Mouse (Mus musculus): ENCODE measurements at regions not wholly inside any gene's neighbourhood (a gene's known extent, or its start where the extent isn't known, plus 50 kb on each side); places are given as distances from the start of the nearest gene placed in this dataset.

DNA sequence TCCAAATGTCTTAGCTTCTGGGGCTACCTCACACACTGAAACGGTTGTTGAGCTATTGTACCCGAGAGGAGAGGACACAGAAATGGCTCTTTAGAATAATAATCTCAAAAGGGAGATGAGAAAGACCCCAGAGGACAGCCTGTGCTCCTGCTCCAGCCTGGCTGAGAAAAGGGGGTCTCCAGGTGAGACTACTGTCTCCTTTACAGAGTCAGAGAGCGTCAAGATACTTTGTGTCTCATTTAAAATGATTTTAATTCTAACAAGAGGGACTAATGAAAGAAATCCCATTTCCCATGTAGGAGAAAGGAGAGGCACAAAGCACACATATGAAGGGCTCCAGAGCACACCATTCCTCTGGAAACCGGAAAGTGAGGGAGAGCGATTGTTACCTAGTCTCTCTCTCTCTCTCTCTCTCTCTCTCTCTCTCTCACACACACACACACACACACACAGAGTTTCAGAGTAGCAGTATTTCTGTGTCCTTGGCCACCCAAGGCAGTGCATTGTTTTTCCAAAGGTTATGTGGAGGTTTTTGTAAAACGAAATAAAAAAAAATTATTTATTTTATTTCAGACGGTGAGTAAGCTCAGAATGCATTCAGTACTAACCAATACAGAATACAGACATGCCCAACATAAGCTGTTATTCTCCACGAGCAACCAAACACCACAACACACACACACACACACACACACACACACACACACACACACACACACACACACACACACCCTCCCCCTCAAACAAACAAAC, 215.6 kb upstream of the Ubash3b start:
- intact Hi-C loops (cut with DNase I): loop anchor here (2.0 to 5.0 kb wide), 5 partner anchors 70 to 575 kb away; no protein-coding TSS in a partner anchor
- peak; percentile 19 to 33 for DNase-seq (ENCODE audit: low spot score in 2 of 2)

DNA sequence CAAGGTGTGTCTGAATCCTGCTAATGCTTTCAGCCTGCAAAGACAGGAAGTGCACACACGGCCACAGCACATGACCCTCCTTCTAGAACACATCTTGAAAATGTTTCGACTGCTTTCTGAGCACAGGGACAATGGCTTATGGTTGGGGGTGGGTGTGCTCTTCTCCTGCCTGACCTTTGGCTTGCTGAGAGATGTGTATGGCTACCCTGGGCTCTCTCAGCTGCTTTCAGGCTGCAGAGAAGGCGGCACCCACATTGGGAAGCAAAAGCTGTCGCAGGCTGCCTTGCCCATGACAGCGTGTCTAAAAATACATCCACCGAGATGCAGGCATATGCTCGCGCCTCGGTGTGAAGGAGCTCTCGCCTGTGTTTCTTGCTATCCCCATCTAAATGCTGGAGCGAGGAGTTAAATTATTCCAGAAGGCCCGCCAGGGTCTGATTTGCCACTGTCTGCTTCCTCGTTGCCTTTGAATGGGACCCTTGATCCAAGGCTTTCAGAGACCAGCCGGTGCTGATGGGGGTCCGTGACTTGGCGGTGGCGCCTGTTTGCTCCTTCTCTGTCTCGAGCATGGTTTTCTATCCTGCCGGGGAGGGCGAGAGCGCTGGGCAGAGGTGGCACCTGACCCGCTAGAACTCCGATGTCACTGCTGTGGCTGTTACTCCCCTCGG, 214.6 kb upstream of the Ubash3b start:
- intact Hi-C loops (cut with DNase I): loop anchor here (2.0 to 5.0 kb wide), 5 partner anchors 71 to 576 kb away; no protein-coding TSS in a partner anchor
- DNase-seq (ENCODE audit: low spot score in 2 of 2): peak; percentile 86 to 95

DNA sequence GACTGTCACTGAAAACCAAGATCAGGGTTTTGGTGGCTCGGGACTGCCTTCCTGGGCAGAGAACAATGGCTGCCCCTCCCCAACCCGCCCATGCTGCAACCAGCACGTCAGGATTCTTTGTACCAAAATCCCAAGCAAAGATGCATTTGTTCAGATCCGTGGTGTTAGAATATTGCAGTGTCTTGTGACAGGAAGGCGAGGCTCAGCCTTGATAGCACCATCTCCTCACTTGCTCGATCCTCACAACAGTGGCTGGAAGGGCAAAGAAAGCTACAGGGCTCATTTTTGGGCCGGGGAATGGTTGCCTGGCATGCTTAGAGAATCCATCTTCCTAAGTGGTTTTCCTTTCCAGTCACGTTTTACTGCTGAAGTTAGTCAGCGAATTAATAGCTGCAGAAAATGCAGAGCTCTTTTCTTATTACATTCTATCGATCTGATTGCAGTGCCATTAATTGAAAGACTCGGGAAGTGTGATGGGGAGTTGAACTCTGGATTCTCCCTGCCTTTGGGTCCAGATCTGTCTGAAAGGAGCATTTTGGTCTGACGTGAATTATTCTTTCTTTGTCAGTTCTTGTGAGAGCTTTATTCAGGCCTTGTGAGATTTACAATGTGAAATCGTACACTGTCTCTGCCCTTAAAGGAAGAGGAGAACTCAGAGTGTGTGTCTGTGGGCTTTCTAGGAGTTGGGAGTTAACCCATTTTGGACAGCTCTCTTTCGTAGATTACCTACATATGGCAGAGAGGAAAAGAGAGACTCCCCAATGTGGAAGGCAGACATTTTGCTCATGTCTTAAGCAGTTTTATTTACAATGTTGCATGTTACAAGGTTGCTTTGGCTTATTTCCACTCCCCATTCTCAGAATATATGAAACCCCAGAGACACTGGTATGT, 213.3 kb upstream of the Ubash3b start:
- intact Hi-C loops (cut with DNase I): loop anchor here (5.0 kb wide), 2 partner anchors 148 to 577 kb away; no protein-coding TSS in a partner anchor
- DNase-seq (ENCODE audit: low spot score in 2 of 2): no peak

DNA sequence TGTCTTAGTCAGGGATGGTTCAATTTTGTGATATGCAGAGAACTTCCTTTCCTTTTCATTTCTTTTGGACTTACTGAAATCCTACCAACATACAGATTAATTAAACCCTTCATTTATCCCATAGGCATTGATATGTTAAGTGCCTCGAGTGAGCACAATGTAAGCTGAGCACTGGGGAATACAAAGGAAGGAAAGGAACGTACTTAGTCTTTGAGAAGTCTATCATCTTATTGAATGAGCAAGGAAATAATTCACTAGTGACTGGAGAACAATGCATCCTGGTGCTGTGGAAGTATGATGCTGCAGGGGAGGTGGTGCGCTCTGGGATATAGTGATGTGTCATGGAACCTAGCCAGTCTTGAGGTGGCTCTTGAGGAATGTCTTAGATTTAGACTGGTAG, 204.9 kb upstream of the Ubash3b start:
- intact Hi-C loops (cut with DNase I): loop anchor here (10.0 kb wide), 1 partner anchor 122 kb away; no protein-coding TSS in a partner anchor
- no peak for DNase-seq (ENCODE audit: low spot score in 2 of 2)

DNA sequence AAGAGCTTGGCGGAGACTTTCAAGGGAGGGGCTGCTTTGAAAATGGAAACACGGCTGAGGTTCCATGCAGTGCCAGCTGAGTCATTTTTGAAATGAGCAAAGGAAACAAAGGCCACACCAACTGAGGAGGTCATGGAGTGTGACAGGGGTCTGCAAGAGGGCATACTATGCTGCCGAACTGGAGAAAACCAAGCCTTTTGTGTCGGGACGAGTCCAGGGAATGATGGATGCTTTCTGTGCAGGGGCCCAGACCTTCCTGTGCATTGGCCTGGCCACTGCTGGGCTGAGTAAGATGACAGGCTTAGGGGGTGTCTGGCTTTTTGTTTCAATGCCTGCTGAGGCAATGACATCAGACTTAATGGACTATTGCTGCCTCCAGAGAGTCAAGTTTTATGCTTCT, 203.8 kb upstream of the Ubash3b start:
- intact Hi-C loops (cut with DNase I): loop anchor here (10.0 kb wide), 1 partner anchor 120 kb away; no protein-coding TSS in a partner anchor
- no peak for DNase-seq (ENCODE audit: low spot score in 2 of 2)

DNA sequence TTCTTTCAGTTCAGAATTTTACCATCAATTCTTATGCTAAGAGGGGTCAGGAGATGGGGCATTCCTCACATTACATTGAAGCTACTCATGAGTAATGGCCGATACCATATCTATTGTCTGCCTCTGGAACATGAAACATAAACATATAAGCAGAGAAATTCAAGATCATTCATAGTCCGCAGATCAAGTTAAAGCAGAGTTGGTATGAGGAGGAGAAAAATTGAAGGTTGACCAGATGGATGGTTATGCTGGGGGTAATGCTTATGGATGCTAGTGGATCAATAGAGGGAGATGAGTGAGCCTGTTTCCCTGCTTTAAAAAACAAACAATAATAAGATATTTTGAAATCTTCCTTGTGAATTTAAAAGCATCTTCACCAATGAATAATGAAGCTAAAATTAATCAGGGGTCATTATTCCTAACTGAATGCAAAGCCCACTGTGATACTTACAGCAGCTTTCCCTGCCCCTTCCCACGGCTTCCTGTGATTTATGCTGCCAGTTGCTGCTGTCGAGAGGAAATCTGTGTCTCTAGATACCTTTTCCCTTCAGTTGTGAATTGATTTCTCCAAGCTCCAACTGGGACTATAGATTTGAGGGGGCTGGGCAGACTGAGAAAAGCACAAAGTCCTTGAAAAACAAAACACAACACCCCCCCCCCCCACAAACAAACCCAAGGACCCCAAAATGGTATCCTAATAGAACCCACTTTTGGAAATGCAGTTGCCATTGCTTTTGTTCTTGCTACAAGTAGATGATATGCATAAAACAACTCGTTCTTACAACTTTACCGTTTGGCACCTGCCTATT, 203.1 kb upstream of the Ubash3b start:
- intact Hi-C loops (cut with DNase I): loop anchor here (10.0 kb wide), 1 partner anchor 120 kb away; no protein-coding TSS in a partner anchor
- DNase-seq (ENCODE audit: low spot score in 2 of 2): no peak

DNA sequence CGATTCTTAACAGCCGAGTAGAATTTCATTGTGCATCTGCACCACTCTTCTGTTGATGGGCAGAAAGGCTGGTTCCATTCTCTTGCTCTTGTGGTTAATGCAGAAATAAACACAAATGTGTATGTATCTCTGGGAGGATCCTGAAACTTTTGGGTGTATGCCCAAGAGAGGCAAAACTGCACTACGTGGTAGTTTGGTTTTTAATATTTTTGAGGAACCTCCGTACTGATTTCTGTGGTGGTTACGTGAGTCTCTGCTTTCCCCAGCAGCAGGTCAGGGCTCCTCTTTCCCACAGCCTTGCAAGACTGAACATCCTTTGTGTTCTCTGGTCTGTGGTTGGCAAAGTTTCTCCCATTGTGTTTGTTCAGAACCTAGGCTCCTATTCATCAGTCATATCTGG, 198.9 kb upstream of the Ubash3b start:
- intact Hi-C loops (cut with DNase I): loop anchor here (10.0 kb wide), 1 partner anchor 116 kb away; no protein-coding TSS in a partner anchor
- DNase-seq (ENCODE audit: low spot score in 2 of 2): no peak

DNA sequence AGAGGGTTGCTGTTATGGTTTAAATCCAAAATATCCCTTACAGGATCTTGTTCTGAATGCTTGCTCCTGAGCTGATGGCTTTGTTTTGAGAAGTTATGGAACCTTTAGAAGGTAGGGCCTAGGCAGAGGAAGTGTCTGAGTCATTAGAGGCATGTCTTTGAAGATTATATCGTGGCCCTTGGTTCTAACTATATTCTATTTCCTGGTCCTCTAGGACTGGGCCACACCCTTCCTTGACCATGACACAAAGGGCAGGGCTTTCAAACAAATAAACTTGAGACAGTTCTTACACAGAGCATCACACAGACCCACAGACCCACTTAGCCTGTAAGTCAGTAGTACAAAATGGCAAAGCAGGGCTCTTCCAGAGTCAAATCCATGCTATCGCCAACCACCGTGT, 197.8 kb upstream of the Ubash3b start:
- DNase-seq (ENCODE audit: low spot score in 2 of 2): no peak
- intact Hi-C loops (cut with DNase I): no loop called here

DNA sequence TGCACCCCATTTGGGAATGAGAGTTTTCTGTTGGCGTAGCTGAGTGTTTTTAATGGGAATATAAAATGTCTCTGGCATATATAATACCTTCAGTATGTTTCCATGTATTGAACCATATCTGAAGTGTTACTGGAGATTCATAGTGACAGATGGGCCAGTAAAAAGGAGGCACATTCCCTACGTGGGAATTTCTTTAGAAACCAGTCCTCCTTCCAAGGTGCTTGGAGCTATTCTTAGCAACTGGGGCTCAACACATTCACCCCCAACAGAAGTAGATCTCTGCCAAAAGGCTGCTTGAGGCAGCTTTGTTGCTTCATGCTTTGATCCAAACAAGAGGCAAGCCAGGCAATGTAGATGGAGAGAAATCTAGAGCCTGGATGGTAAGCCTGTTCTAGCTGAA, 183.8 kb upstream of the Ubash3b start:
- intact Hi-C loops (cut with DNase I): no loop called here
- DNase-seq (ENCODE audit: low spot score in 2 of 2): peak; percentile 11 to 79

DNA sequence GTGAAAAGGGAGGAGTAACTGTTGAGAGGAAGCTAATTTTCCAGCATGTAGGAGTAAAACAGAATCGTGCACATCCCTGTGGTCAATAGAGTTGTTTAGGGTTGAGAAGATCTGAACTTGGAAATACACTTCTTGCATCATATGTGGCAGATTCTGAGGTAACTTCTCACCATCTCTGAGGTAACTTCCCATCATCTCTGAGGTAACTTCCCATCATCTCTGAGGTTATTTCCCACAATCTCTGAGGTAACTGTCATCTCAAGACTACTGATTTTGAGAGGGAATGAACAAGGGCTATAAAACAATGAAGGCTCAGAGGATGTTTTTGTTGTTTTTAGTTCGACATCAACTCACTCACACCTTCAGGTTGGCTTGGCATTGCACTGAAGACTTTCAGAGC, 175.9 kb upstream of the Ubash3b start:
- intact Hi-C loops (cut with DNase I): no loop called here
- DNase-seq (ENCODE audit: low spot score in 2 of 2): no peak

DNA sequence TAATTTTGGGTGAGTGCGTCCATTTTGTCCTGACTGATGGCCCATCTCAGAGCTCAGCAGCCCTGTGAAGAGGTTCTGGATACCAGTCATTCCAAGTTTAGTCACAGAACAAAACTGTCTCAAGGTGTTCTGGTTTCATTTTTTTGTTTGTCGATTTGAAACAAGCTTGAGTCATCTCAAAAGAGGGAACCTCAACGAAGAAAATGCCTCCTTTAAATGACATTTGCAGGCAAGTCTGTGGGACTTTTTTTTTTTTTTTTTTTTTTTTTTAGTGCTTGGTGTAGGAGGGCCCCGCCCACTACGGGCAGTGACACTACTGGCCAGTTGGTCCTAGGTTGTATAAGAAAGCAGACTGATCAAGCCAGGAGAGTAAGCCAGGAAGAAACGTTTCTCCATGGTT, 175.3 kb upstream of the Ubash3b start:
- DNase-seq (ENCODE audit: low spot score in 2 of 2): no peak
- intact Hi-C loops (cut with DNase I): no loop called here

DNA sequence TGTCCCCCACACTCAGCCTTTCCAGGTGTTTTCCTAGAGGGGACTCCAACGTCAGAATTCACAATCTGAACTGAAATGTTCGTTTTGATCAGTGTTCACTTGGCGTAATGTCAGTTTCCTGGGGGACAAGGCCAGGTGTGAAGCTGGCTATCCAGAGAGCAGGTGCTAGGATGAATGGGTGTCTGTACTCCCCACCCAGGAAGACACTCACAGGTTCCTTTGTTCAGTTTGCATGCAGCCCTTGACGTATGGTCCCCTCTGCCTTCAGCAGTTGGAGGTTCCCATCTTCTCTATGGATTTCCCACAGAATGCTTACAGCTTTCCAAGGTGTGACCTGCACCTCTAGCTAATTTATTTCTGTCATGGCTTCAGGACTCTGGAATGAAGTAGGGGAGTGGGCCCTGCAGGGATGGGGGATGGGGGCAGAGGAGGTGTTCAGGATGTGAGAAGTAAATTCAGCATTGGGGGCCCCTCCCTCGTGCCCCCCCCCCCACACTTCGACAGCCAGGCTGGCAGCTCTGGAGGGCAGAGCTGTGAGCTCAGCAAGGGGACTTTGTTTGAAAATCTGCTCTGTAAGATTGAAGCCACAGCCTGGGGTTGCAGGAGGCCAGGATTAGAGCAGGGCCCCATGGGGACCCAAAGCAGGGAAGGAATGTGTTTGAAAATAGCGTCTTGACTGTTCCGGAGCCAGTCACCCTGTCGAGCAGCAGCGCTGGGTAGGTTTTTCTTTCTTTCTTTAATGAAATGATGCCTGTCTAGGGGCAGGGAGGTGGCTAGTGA, 173.2 kb upstream of the Ubash3b start:
- DNase-seq (ENCODE audit: low spot score in 2 of 2): no peak
- intact Hi-C loops (cut with DNase I): no loop called here

DNA sequence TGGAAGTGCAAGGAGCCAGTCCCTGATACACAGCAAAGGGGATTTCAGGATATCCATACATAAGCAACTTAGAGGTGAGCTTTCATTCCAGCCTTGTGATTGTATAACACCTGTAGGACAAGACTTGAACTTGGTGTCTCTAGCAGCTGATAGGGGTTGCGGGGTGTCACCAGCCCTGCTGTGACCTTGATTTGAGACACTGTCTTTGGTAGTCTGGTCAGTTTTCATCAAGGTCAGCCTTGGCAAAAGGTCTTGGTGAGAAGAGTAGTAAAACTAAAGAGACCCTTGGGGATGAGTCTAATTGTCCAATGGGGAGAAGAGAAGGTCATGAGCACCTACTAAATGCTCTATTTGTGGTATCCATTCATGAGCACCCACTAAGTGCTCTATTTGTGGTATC, 172.0 kb upstream of the Ubash3b start:
- intact Hi-C loops (cut with DNase I): no loop called here

DNA sequence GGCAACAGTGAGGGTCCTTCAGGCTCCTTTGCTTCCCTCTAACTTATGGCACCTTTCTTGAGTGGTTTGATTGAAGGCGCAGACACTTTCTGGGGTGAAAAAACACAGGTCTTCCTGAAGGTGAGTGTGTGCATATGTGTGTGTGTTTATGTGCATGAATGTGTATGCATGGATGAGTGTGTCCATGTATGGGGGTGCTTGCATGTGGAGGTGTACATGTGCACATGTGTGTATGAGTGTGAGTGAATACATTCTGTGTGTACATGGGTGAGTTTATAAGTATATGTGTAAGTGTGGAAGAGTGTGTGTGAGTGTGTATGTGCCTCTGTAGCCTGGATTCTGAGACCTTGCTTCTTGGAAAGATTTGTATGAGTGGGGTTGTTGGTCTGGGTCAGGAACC, 167.5 kb upstream of the Ubash3b start:
- no peak for DNase-seq (ENCODE audit: low spot score in 2 of 2)
- intact Hi-C loops (cut with DNase I): no loop called here

More for the DNA sequence above, 172.0 kb upstream of the Ubash3b start:
- DNase-seq (ENCODE audit: low spot score in 2 of 2): no peak

DNA sequence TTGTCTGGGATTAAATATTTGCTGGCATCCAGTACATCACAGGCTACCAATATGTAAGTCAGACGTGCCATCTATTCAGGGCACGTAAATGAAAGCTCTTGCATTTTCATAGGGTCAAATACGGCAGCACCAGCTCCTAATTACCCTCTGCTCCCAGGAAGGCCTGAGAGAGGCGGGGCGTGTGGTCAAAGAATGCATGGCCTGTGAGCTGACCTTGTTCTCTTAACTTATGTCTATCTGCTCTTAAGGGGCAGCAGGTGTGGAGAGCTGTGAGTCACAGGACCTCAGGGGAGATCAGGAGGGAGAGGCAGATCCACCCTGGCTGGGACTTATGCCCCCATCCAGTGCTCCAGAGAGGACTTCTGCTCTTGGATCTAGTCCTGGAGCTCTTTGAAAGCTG, 167.0 kb upstream of the Ubash3b start:
- DNase-seq (ENCODE audit: low spot score in 2 of 2): no peak
- intact Hi-C loops (cut with DNase I): no loop called here

DNA sequence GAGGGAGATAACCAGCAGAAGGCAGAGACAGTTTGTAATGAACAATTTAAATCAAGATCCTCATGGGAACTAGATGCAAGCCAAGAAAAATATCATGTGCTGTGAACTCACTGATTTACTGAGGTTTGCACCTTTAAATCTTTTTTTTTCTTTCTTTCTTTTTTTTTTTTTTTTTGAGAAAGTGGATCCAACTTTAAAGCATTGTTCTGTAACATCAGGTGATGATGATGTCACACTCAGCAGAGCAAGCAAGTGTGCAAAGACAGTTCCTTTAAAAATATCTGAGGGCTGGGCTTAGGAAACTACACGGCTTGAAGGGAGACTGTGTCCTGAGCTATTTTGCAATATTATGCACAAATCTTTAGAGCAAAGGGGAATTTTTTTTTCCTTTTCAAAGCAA, 166.6 kb upstream of the Ubash3b start:
- intact Hi-C loops (cut with DNase I): no loop called here
- no peak for DNase-seq (ENCODE audit: low spot score in 2 of 2)

DNA sequence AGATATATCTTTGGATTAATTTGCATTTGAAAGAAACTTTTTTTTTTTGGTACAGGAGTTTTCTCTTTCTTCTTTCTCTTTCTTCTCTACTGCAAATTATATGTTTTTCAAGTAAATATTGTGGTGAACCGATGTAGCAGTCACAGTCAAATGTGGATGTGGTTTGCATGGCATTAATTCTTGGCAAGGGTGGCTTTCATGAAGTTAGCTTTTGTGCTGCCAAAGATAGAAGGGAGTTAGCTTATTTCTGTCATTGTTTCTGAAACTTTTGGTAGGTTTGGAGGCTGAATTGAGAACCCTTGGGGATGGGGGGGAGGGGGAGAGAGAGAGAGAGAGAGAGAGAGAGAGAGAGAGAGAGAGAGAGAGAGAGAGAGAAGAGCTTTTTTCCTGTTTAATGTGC, 166.1 kb upstream of the Ubash3b start:
- DNase-seq (ENCODE audit: low spot score in 2 of 2): no peak
- intact Hi-C loops (cut with DNase I): no loop called here

DNA sequence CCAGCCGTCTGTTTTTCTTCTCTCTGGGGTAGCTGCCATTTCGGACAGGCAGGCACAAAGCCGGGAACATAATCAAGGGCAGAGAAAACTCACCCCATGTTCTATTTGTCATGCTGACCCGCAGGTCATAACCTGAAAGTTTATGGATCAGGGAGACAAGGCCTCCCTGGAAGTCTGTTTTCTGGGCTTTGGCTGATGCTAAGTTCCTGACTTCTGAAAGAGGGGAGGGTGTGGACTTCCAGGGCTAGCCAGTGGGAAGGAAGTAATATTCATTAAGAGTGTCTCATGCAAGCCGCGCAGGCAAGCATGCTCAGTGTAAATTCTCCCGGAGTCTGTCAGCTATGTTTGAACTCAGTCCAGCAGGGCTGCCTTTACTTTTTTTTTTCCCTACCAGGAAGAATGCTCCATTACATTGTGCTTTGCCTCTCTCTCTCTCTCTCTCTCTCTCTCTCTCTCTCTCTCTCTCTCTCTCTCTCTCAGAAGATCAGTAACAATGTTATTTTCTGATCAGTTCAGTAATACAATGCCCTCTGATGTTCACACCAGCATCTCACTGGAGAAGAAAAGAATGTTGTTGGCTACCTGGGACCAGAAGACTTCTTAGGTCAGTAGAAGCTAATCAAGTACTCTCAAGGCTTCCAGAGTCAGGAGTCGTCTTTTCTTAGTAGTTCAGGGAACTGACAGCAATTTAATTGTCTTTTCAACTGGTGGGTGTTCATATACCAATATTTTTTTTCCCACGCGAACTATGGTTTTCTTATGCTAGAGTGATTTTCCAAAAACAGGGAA, 165.5 kb upstream of the Ubash3b start:
- intact Hi-C loops (cut with DNase I): no loop called here
- no peak for DNase-seq (ENCODE audit: low spot score in 2 of 2)

All from left cerebral cortex, postnatal 25 days (tissue).